Mouse (Mus musculus): Measurements from ENCODE around the gene Kcnma1. TPM values are rescaled to one million over a fixed set of nuclear protein-coding genes. Genes with fewer than 3 reads are reported as not detected.

Gene Kcnma1
- polyA plus RNA-seq, 1 experiment from 2014 or later: 6.0 TPM

GRCm38 (mm10) chr14:23848529-23849141 is 165.7 kb downstream of the Kcnma1 start:
- no peaks in the 10 kb centered on the region for H3K36me3 ChIP-seq (ENCODE audit: control insufficient read depth, insufficient read depth, low read length)
- H3K27me3 ChIP-seq (replicated peaks; ENCODE audit: control insufficient read depth, insufficient read depth, low read length): no peaks in the 10 kb centered on the region
- no peak overlapping the region for H3K27ac ChIP-seq (ENCODE audit: low read length)
- 40% methylated on average over 6 of the region's 6 CpGs for WGBS
- no peaks in the 10 kb centered on the region for H3K4me1 ChIP-seq (ENCODE audit: control insufficient read depth, insufficient read depth, low read length)
- ATAC-seq: no peak
- H3K9ac ChIP-seq (ENCODE audit: low read depth, low read length): no peak overlapping the region
- H3K9me3 ChIP-seq (ENCODE audit: control insufficient read depth, low read length): no peaks in the 10 kb centered on the region
- no peak overlapping the region for H3K4me2 ChIP-seq (ENCODE audit: low read depth, low read length)
- no peak overlapping the region for H3K4me3 ChIP-seq (ENCODE audit: low read length)

- no peak overlapping the region for H3K4me3 ChIP-seq (ENCODE audit: low read length)
- H3K9me3 ChIP-seq (ENCODE audit: control insufficient read depth, low read length): no peaks in the 10 kb centered on the region
- H3K27me3 ChIP-seq (replicated peaks; ENCODE audit: control insufficient read depth, insufficient read depth, low read length): no peaks in the 10 kb centered on the region
- no peak overlapping the region for H3K4me2 ChIP-seq (ENCODE audit: low read depth, low read length)
- no peak for ATAC-seq
- no peaks in the 10 kb centered on the region for H3K36me3 ChIP-seq (ENCODE audit: control insufficient read depth, insufficient read depth, low read length)
- H3K4me1 ChIP-seq (ENCODE audit: control insufficient read depth, insufficient read depth, low read length): no peaks in the 10 kb centered on the region
- WGBS: 80% methylated on average over 4 of the region's 4 CpGs
- H3K9ac ChIP-seq (ENCODE audit: low read depth, low read length): no peak overlapping the region
- H3K27ac ChIP-seq (ENCODE audit: low read length): no peak overlapping the region
These were observed 167.6 kb downstream of the Kcnma1 start for GRCm38 (mm10) chr14:23846706-23847105.

- H3K27ac ChIP-seq (ENCODE audit: low read length): no peak overlapping the region
- H3K4me3 ChIP-seq (ENCODE audit: low read length): no peak overlapping the region
- no peaks in the 10 kb centered on the region for H3K36me3 ChIP-seq (ENCODE audit: control insufficient read depth, insufficient read depth, low read length)
- 70% methylated on average over 3 of the region's 3 CpGs for WGBS
- H3K27me3 ChIP-seq (replicated peaks; ENCODE audit: control insufficient read depth, insufficient read depth, low read length): no peaks in the 10 kb centered on the region
- no peak overlapping the region for H3K9ac ChIP-seq (ENCODE audit: low read depth, low read length)
- no peaks in the 10 kb centered on the region for H3K4me1 ChIP-seq (ENCODE audit: control insufficient read depth, insufficient read depth, low read length)
- no peak for ATAC-seq
- H3K4me2 ChIP-seq (ENCODE audit: low read depth, low read length): no peak overlapping the region
- H3K9me3 ChIP-seq (ENCODE audit: control insufficient read depth, low read length): no peaks in the 10 kb centered on the region
These were observed 172.3 kb downstream of the Kcnma1 start for GRCm38 (mm10) chr14:23842025-23842424.

GRCm38 (mm10) chr14:23839613-23840012 is 174.7 kb downstream of the Kcnma1 start:
- 77% methylated on average over 5 of the region's 5 CpGs for WGBS

GRCm38 (mm10) chr14:23835387-23836111 is 178.7 kb downstream of the Kcnma1 start:
- Histone ChIP-seq H3K9me3 (ENCODE audit: control insufficient read depth, low read length) (no peaks in the 10 kb centered on the region), H3K36me3 (ENCODE audit: control insufficient read depth, insufficient read depth, low read length) (no peaks in the 10 kb centered on the region), H3K27me3 (replicated peaks; ENCODE audit: control insufficient read depth, insufficient read depth, low read length) (no peaks in the 10 kb centered on the region), H3K4me1 (ENCODE audit: control insufficient read depth, insufficient read depth, low read length) (no peaks in the 10 kb centered on the region), H3K9ac (ENCODE audit: low read depth, low read length) (no peak overlapping the region), H3K27ac (ENCODE audit: low read length) (no peak overlapping the region), H3K4me2 (ENCODE audit: low read depth, low read length) (no peak overlapping the region), H3K4me3 (ENCODE audit: low read length) (no peak overlapping the region)
- ATAC-seq: no peak
- 46% methylated on average over 10 of the region's 10 CpGs for WGBS

More at GRCm38 (mm10) chr14:23839613-23840012, 174.7 kb downstream of the Kcnma1 start:
- no peaks in the 10 kb centered on the region for H3K4me1 ChIP-seq (ENCODE audit: control insufficient read depth, insufficient read depth, low read length)
- no peaks in the 10 kb centered on the region for H3K36me3 ChIP-seq (ENCODE audit: control insufficient read depth, insufficient read depth, low read length)
- no peak overlapping the region for H3K9ac ChIP-seq (ENCODE audit: low read depth, low read length)
- no peak overlapping the region for H3K4me3 ChIP-seq (ENCODE audit: low read length)
- H3K27me3 ChIP-seq (replicated peaks; ENCODE audit: control insufficient read depth, insufficient read depth, low read length): no peaks in the 10 kb centered on the region
- ATAC-seq: no peak
- no peak overlapping the region for H3K27ac ChIP-seq (ENCODE audit: low read length)
- H3K9me3 ChIP-seq (ENCODE audit: control insufficient read depth, low read length): no peaks in the 10 kb centered on the region
- no peak overlapping the region for H3K4me2 ChIP-seq (ENCODE audit: low read depth, low read length)

- Histone ChIP-seq H3K36me3 (ENCODE audit: control insufficient read depth, insufficient read depth, low read length) (no peaks in the 10 kb centered on the region), H3K9ac (ENCODE audit: low read depth, low read length) (no peak overlapping the region), H3K4me2 (ENCODE audit: low read depth, low read length) (no peak overlapping the region), H3K4me1 (ENCODE audit: control insufficient read depth, insufficient read depth, low read length) (no peaks in the 10 kb centered on the region), H3K4me3 (ENCODE audit: low read length) (no peak overlapping the region), H3K27ac (ENCODE audit: low read length) (no peak overlapping the region), H3K9me3 (ENCODE audit: control insufficient read depth, low read length) (no peaks in the 10 kb centered on the region), H3K27me3 (replicated peaks; ENCODE audit: control insufficient read depth, insufficient read depth, low read length) (no peaks in the 10 kb centered on the region)
- 51% methylated on average over 5 of the region's 5 CpGs for WGBS
- ATAC-seq: no peak
These were observed 183.0 kb downstream of the Kcnma1 start for GRCm38 (mm10) chr14:23831284-23831683.

GRCm38 (mm10) chr14:23830316-23830715 is 184.0 kb downstream of the Kcnma1 start:
- 40% methylated on average over 4 of the region's 4 CpGs for WGBS
- no peak for ATAC-seq
- no peaks in the 10 kb centered on the region for H3K36me3 ChIP-seq (ENCODE audit: control insufficient read depth, insufficient read depth, low read length)
- no peak overlapping the region for H3K4me3 ChIP-seq (ENCODE audit: low read length)
- no peaks in the 10 kb centered on the region for H3K27me3 ChIP-seq (replicated peaks; ENCODE audit: control insufficient read depth, insufficient read depth, low read length)
- no peak overlapping the region for H3K4me2 ChIP-seq (ENCODE audit: low read depth, low read length)
- H3K27ac ChIP-seq (ENCODE audit: low read length): no peak overlapping the region
- H3K9ac ChIP-seq (ENCODE audit: low read depth, low read length): no peak overlapping the region
- H3K4me1 ChIP-seq (ENCODE audit: control insufficient read depth, insufficient read depth, low read length): no peaks in the 10 kb centered on the region
- no peaks in the 10 kb centered on the region for H3K9me3 ChIP-seq (ENCODE audit: control insufficient read depth, low read length)

GRCm38 (mm10) chr14:23828711-23829320 is 185.5 kb downstream of the Kcnma1 start:
- no peaks in the 10 kb centered on the region for H3K27me3 ChIP-seq (replicated peaks; ENCODE audit: control insufficient read depth, insufficient read depth, low read length)
- H3K36me3 ChIP-seq (ENCODE audit: control insufficient read depth, insufficient read depth, low read length): no peaks in the 10 kb centered on the region
- 83% methylated on average over 3 of the region's 3 CpGs for WGBS
- H3K9me3 ChIP-seq (ENCODE audit: control insufficient read depth, low read length): no peaks in the 10 kb centered on the region
- no peak overlapping the region for H3K9ac ChIP-seq (ENCODE audit: low read depth, low read length)
- no peak overlapping the region for H3K4me3 ChIP-seq (ENCODE audit: low read length)
- H3K4me2 ChIP-seq (ENCODE audit: low read depth, low read length): no peak overlapping the region
- ATAC-seq: no peak
- no peaks in the 10 kb centered on the region for H3K4me1 ChIP-seq (ENCODE audit: control insufficient read depth, insufficient read depth, low read length)
- no peak overlapping the region for H3K27ac ChIP-seq (ENCODE audit: low read length)

- Histone ChIP-seq H3K4me3 (ENCODE audit: low read length) (no peak overlapping the region), H3K4me1 (ENCODE audit: control insufficient read depth, insufficient read depth, low read length) (no peaks in the 10 kb centered on the region), H3K36me3 (ENCODE audit: control insufficient read depth, insufficient read depth, low read length) (no peaks in the 10 kb centered on the region), H3K27ac (ENCODE audit: low read length) (no peak overlapping the region), H3K27me3 (replicated peaks; ENCODE audit: control insufficient read depth, insufficient read depth, low read length) (no peaks in the 10 kb centered on the region), H3K9me3 (ENCODE audit: control insufficient read depth, low read length) (no peaks in the 10 kb centered on the region), H3K9ac (ENCODE audit: low read depth, low read length) (no peak overlapping the region), H3K4me2 (ENCODE audit: low read depth, low read length) (no peak overlapping the region)
- ATAC-seq: no peak
- 80% methylated on average over 2 of the region's 2 CpGs for WGBS
These were observed 189.4 kb downstream of the Kcnma1 start for GRCm38 (mm10) chr14:23824937-23825336.
